Mouse (Mus musculus): ENCODE measurements around the gene Bfsp2. TPM values are rescaled to one million over a fixed set of nuclear protein-coding genes. Genes with fewer than 3 reads are reported as not detected.

The Bfsp2 gene
- polyA plus RNA-seq, 1 experiment from 2014 or later: 3.7 TPM

- 63% methylated on average over 5 of the region's 5 CpGs for WGBS
Measured at GRCm38 (mm10) chr9:103505067-103505466, 24.8 kb upstream of the Bfsp2 start.

GRCm38 (mm10) chr9:103504646-103505045 is 24.4 kb upstream of the Bfsp2 start:
- no peak overlapping the region for H3K9ac ChIP-seq (ENCODE audit: low read depth, low read length)
- DNase-seq (ENCODE audit: low spot score) (no peak), ATAC-seq (ENCODE audit: low read depth) (no peak)
- no peak overlapping the region for H3K4me2 ChIP-seq (ENCODE audit: low read depth, low read length)
- H3K27me3 ChIP-seq (replicated peaks; ENCODE audit: control insufficient read depth, insufficient read depth, low read length): no peaks in the 10 kb centered on the region
- 68% methylated on average over 1 of the region's 1 CpGs for WGBS
- no peaks in the 10 kb centered on the region for H3K36me3 ChIP-seq (ENCODE audit: control insufficient read depth, insufficient read depth, low read length)
- no peak overlapping the region for H3K27ac ChIP-seq (replicated peaks; ENCODE audit: low read depth, low read length)
- no peak overlapping the region for H3K4me3 ChIP-seq (ENCODE audit: low read depth, low read length)
- no peaks in the 10 kb centered on the region for H3K9me3 ChIP-seq (ENCODE audit: control insufficient read depth, low read length)
- H3K4me1 ChIP-seq (ENCODE audit: control insufficient read depth, insufficient read depth, low read length): peaks cover 16% of the 10 kb centered on the region

More at GRCm38 (mm10) chr9:103505067-103505466, 24.8 kb upstream of the Bfsp2 start:
- Histone ChIP-seq H3K9me3 (ENCODE audit: control insufficient read depth, low read length) (no peaks in the 10 kb centered on the region), H3K27ac (replicated peaks; ENCODE audit: low read depth, low read length) (no peak overlapping the region), H3K36me3 (ENCODE audit: control insufficient read depth, insufficient read depth, low read length) (no peaks in the 10 kb centered on the region), H3K4me3 (ENCODE audit: low read depth, low read length) (no peak overlapping the region), H3K9ac (ENCODE audit: low read depth, low read length) (no peak overlapping the region), H3K4me1 (ENCODE audit: control insufficient read depth, insufficient read depth, low read length) (peaks cover 16% of the 10 kb centered on the region), H3K4me2 (ENCODE audit: low read depth, low read length) (no peak overlapping the region), H3K27me3 (replicated peaks; ENCODE audit: control insufficient read depth, insufficient read depth, low read length) (no peaks in the 10 kb centered on the region)
- DNase-seq (ENCODE audit: low spot score) (no peak), ATAC-seq (ENCODE audit: low read depth) (no peak)

GRCm38 (mm10) chr9:103503586-103504298 is 23.5 kb upstream of the Bfsp2 start:
- no peak for ATAC-seq (ENCODE audit: low read depth)
- WGBS: 87% methylated on average over 3 of the region's 3 CpGs
- no peaks in the 10 kb centered on the region for H3K9me3 ChIP-seq (ENCODE audit: control insufficient read depth, low read length)

GRCm38 (mm10) chr9:103502655-103503054 is 22.4 kb upstream of the Bfsp2 start:
- no peak overlapping the region for H3K4me3 ChIP-seq (ENCODE audit: low read depth, low read length)
- no peaks in the 10 kb centered on the region for H3K36me3 ChIP-seq (ENCODE audit: control insufficient read depth, insufficient read depth, low read length)
- ATAC-seq (ENCODE audit: low read depth): no peak
- 87% methylated on average over 2 of the region's 2 CpGs for WGBS
- no peak overlapping the region for H3K9ac ChIP-seq (ENCODE audit: low read depth, low read length)
- DNase-seq (ENCODE audit: low spot score): no peak
- no peaks in the 10 kb centered on the region for H3K27me3 ChIP-seq (replicated peaks; ENCODE audit: control insufficient read depth, insufficient read depth, low read length)
- H3K27ac ChIP-seq (replicated peaks; ENCODE audit: low read depth, low read length): no peak overlapping the region
- no peaks in the 10 kb centered on the region for H3K9me3 ChIP-seq (ENCODE audit: control insufficient read depth, low read length)
- H3K4me1 ChIP-seq (ENCODE audit: control insufficient read depth, insufficient read depth, low read length): peaks cover 16% of the 10 kb centered on the region
- no peak overlapping the region for H3K4me2 ChIP-seq (ENCODE audit: low read depth, low read length)

More at GRCm38 (mm10) chr9:103503586-103504298, 23.5 kb upstream of the Bfsp2 start:
- Histone ChIP-seq H3K4me2 (ENCODE audit: low read depth, low read length) (no peak overlapping the region), H3K27me3 (replicated peaks; ENCODE audit: control insufficient read depth, insufficient read depth, low read length) (no peaks in the 10 kb centered on the region), H3K27ac (replicated peaks; ENCODE audit: low read depth, low read length) (no peak overlapping the region), H3K4me3 (ENCODE audit: low read depth, low read length) (no peak overlapping the region), H3K4me1 (ENCODE audit: control insufficient read depth, insufficient read depth, low read length) (peaks cover 16% of the 10 kb centered on the region), H3K36me3 (ENCODE audit: control insufficient read depth, insufficient read depth, low read length) (no peaks in the 10 kb centered on the region), H3K9ac (ENCODE audit: low read depth, low read length) (no peak overlapping the region)
- no peak for DNase-seq (ENCODE audit: low spot score)

- DNase-seq (ENCODE audit: low spot score) (peak; percentile 68), ATAC-seq (ENCODE audit: low read depth) (peak; percentile 47; the same call in 1 of the 2 replicates)
- 26% methylated on average over 14 of the region's 14 CpGs for WGBS
- no peak overlapping the region for H3K27ac ChIP-seq (replicated peaks; ENCODE audit: low read depth, low read length)
- H3K9me3 ChIP-seq (ENCODE audit: control insufficient read depth, low read length): no peaks in the 10 kb centered on the region
- no peak overlapping the region for H3K4me3 ChIP-seq (ENCODE audit: low read depth, low read length)
- H3K9ac ChIP-seq (ENCODE audit: low read depth, low read length): no peak overlapping the region
- no peaks in the 10 kb centered on the region for H3K36me3 ChIP-seq (ENCODE audit: control insufficient read depth, insufficient read depth, low read length)
- no peaks in the 10 kb centered on the region for H3K27me3 ChIP-seq (replicated peaks; ENCODE audit: control insufficient read depth, insufficient read depth, low read length)
- H3K4me1 ChIP-seq (ENCODE audit: control insufficient read depth, insufficient read depth, low read length): peaks cover 13% of the 10 kb centered on the region
- 0 out of 2 replicates have a peak overlapping the region, but pooled peaks have one; percentile 7 for H3K4me2 ChIP-seq (ENCODE audit: low read depth, low read length)
Measured at GRCm38 (mm10) chr9:103501861-103502364, 21.7 kb upstream of the Bfsp2 start.

GRCm38 (mm10) chr9:103499366-103499765 is 19.1 kb upstream of the Bfsp2 start:
- DNase-seq (ENCODE audit: low spot score): no peak
- H3K9me3 ChIP-seq (ENCODE audit: control insufficient read depth, low read length): no peaks in the 10 kb centered on the region
- H3K4me2 ChIP-seq (ENCODE audit: low read depth, low read length): no peak overlapping the region
- ATAC-seq (ENCODE audit: low read depth): no peak
- H3K4me1 ChIP-seq (ENCODE audit: control insufficient read depth, insufficient read depth, low read length): peaks cover 11% of the 10 kb centered on the region
- no peaks in the 10 kb centered on the region for H3K27me3 ChIP-seq (replicated peaks; ENCODE audit: control insufficient read depth, insufficient read depth, low read length)
- H3K9ac ChIP-seq (ENCODE audit: low read depth, low read length): no peak overlapping the region
- 91% methylated on average over 18 of the region's 18 CpGs for WGBS
- H3K36me3 ChIP-seq (ENCODE audit: control insufficient read depth, insufficient read depth, low read length): no peaks in the 10 kb centered on the region
- no peak overlapping the region for H3K4me3 ChIP-seq (ENCODE audit: low read depth, low read length)
- H3K27ac ChIP-seq (replicated peaks; ENCODE audit: low read depth, low read length): no peak overlapping the region

GRCm38 (mm10) chr9:103498699-103499098 is 18.5 kb upstream of the Bfsp2 start:
- peaks cover 11% of the 10 kb centered on the region for H3K4me1 ChIP-seq (ENCODE audit: control insufficient read depth, insufficient read depth, low read length)
- no peak for DNase-seq (ENCODE audit: low spot score)
- H3K27ac ChIP-seq (replicated peaks; ENCODE audit: low read depth, low read length): no peak overlapping the region
- H3K4me3 ChIP-seq (ENCODE audit: low read depth, low read length): no peak overlapping the region
- H3K27me3 ChIP-seq (replicated peaks; ENCODE audit: control insufficient read depth, insufficient read depth, low read length): no peaks in the 10 kb centered on the region
- ATAC-seq (ENCODE audit: low read depth): no peak
- H3K9ac ChIP-seq (ENCODE audit: low read depth, low read length): no peak overlapping the region
- H3K9me3 ChIP-seq (ENCODE audit: control insufficient read depth, low read length): no peaks in the 10 kb centered on the region
- H3K4me2 ChIP-seq (ENCODE audit: low read depth, low read length): no peak overlapping the region
- no peaks in the 10 kb centered on the region for H3K36me3 ChIP-seq (ENCODE audit: control insufficient read depth, insufficient read depth, low read length)
- WGBS: 65% methylated on average over 8 of the region's 8 CpGs

GRCm38 (mm10) chr9:103495391-103495790 is 15.2 kb upstream of the Bfsp2 start:
- Histone ChIP-seq H3K9ac (ENCODE audit: low read depth, low read length) (no peak overlapping the region), H3K4me3 (ENCODE audit: low read depth, low read length) (no peak overlapping the region), H3K27ac (replicated peaks; ENCODE audit: low read depth, low read length) (no peak overlapping the region), H3K36me3 (ENCODE audit: control insufficient read depth, insufficient read depth, low read length) (no peaks in the 10 kb centered on the region), H3K4me1 (ENCODE audit: control insufficient read depth, insufficient read depth, low read length) (0 out of 2 replicates have a peak, but pooled peaks cover 4% of the 10 kb centered on the region), H3K27me3 (replicated peaks; ENCODE audit: control insufficient read depth, insufficient read depth, low read length) (no peaks in the 10 kb centered on the region), H3K4me2 (ENCODE audit: low read depth, low read length) (no peak overlapping the region), H3K9me3 (ENCODE audit: control insufficient read depth, low read length) (no peaks in the 10 kb centered on the region)
- WGBS: 74% methylated on average over 11 of the region's 11 CpGs
- DNase-seq (ENCODE audit: low spot score) (no peak), ATAC-seq (ENCODE audit: low read depth) (no peak)
